Mouse (Mus musculus): Measurements from ENCODE around the gene Nkx1-1.
A peak's percentile ranks its signal among the peaks of the same experiment; 100 is the strongest.

Nkx1-1 gene

GRCm38 (mm10) chr5:33420313-33420712, 13.5 kb downstream of the Nkx1-1 start:
- no peak for DNase-seq (ENCODE audit: low spot score in 2 of 2)

- DNase-seq (ENCODE audit: low spot score in 2 of 2), result no peak
Measured at GRCm38 (mm10) chr5:33400819-33401218, 33.0 kb downstream of the Nkx1-1 start.

- no peak for DNase-seq (ENCODE audit: low spot score in 2 of 2)
Measured at GRCm38 (mm10) chr5:33396828-33397227, 36.9 kb downstream of the Nkx1-1 start.

DNA sequence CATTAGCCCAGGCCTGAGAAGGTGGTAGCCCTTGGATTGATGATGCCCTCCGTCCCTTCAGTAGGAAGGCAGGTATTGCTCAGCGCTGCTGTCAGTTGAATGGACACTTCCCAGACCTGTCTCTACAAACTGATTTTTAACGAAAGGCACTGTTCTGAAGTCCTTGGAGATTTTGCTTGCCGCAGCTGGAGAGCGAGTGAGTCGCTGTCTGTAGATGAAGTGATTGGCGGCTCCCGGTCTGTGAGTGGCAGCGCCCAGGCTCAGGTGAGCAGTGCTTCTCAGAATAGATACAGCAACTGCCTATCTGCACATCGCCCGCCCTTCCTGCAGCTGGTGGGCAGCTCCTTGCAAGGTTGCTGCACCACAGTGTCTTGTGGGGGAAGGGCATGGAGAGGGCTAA, 38.1 kb downstream of the Nkx1-1 start:
- DNase-seq (ENCODE audit: low spot score in 2 of 2), result no peak

DNA sequence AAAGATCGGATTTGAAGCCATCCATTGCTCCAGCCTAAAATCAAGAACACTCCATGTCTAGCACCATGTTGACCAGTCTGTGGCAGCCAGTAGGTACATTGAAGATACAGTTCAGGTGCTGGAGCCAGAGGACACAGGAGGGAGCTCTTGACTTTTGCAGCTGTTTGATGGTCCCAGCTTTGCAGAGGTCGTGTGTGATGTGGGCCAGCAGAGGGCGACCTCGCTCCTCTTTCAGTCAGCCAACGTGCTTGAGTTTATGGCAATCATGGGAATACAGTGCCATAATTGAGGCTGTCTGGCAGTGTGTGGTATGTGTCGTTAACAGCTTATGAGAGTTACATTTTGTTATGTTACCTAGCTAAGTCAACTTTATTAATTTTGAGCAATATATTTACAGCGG, 40.0 kb downstream of the Nkx1-1 start:
- peak; percentile 45 to 88 for DNase-seq (ENCODE audit: low spot score in 2 of 2)

DNA sequence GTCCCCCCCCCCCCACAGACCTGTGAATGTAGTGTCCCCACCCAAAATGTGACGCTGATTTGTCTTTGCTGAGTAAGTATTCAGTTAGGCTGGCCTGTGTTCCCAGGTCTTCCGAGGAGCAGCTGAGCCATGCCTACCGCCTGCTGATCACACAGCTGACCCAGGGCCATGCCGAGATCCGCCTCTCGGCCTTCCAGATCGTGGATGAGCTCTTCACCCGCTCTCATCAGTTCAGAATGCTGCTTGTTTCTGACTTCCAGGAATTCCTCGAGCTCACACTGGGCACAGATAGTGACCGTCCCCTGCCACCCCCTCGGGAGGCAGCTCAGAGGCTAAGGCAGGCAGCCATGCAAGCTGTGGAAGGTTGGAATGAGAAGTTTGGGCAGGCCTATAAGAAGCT, 46.2 kb downstream of the Nkx1-1 start:
- no peak for DNase-seq (ENCODE audit: low spot score in 2 of 2)

All from left cerebral cortex, adult 9 months (tissue).